Mouse (Mus musculus): ENCODE measurements around the gene Fancd2. TPM values are rescaled to one million over a fixed set of nuclear protein-coding genes. Genes with fewer than 3 reads are reported as not detected.

Fancd2 gene
- 1 to 10 TPM; 2.5 to 4.1 TPM for total RNA-seq (2021)
- long read RNA-seq, experiment 1, partial matches to known transcripts, result 1 of 8 reads
- long read RNA-seq, experiment 1, other reads (novel, unspliced or antisense), result 7 of 8 reads
- long read RNA-seq, experiment 2, partial matches to known transcripts, result 2 of 18 reads
- long read RNA-seq, experiment 2, other reads (novel, unspliced or antisense), result 16 of 18 reads

DNA sequence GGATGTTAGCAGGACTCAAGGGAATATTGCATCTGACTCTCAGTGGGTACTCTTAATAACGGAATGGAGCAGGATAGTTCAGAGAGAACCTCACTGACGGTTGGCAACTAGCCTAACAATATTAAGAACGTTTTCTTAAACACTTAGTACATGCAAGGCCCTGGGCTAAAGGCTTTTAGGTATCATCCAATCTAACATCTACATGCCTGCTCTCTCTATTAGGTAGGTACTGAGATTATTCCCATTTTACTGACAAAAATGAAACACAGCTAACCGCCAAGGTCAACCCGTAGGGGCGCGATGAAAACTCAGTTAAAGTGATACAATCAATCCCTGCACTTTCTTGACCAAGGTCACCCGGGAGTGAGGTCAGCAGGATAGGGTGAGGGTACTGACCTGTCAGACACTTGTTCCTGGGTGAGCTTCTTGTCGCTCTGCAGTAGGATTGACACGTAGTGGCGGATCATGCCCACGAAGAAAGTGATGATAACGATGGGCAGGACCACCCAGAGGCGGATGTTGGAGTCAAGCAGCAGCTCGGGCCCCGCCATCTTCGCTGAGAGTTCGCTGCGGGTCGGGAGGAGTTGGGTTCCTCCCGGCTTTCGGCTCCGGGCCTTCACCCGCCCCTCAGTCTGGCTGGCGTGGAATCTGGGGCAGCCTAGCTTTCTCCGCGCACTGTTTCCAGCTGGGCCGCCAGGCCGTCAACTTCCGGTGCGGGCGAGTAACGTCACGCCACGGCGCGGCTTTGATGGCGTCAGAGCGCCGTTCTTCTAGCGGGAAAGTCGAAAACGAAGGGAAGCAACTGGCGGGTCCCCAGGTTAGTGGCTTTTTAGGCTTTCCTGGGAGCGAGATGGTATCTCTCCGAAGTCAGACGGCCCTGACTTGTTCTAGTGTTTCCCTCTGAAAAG is at the start of gene Fancd2, which contains the start of gene Emc3:
Fancd2 (plus strand) TSS at position 751 of the 908 bp plus-strand sequence.
Emc3 (minus strand) TSS at position 721 of the 908 bp plus-strand sequence.
- peak; percentile 95 for DNase-seq (ENCODE audit: low spot score in 2 of 2)

DNA sequence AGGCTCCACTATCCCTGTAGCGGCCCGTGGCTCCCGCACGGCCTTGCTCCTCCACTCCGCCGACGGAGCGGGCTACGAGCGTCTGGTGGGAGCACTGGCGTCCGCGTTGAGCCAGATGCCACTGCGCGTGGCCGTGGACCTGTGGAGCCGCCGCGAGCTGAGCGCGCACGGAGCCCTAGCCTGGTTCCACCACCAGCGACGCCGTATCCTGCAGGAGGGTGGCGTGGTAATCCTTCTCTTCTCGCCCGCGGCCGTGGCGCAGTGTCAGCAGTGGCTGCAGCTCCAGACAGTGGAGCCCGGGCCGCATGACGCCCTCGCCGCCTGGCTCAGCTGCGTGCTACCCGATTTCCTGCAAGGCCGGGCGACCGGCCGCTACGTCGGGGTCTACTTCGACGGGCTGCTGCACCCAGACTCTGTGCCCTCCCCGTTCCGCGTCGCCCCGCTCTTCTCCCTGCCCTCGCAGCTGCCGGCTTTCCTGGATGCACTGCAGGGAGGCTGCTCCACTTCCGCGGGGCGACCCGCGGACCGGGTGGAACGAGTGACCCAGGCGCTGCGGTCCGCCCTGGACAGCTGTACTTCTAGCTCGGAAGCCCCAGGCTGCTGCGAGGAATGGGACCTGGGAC is 48.9 kb upstream of the Fancd2 start:
- DNase-seq (ENCODE audit: low spot score in 2 of 2), result peak in 1 of 2 experiments; percentile 42

DNA sequence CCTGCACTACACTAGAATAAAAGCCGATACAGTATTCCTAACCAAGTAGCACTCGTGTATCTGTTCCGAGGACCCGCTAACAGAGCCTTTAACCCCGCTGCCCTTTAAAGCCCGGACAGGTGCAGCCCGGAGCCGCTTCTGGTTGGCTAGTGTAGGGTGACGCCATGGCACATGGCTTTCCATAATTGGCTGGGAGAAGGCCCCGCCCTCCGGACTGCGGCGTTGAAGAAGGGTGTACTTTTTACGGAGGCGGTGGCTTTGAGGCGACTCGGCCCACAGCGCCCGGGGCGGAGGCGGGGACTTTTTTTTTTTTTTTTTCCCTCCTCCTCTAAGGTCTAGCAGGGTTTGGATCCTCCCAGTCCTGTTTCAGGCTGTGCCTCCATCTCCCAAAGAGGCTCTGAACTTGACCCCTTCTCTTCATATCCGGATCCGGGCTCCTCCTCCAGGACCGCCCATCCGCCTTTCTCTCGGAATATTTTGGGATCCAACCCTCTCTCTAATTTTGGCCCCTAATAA is 48.3 kb upstream of the Fancd2 start, which contains the start of gene Creld1:
Creld1 (plus strand) TSS at position 198 of the 516 bp plus-strand sequence.
- peak; percentile 90 to 96 for DNase-seq (ENCODE audit: low spot score in 2 of 2)

DNA sequence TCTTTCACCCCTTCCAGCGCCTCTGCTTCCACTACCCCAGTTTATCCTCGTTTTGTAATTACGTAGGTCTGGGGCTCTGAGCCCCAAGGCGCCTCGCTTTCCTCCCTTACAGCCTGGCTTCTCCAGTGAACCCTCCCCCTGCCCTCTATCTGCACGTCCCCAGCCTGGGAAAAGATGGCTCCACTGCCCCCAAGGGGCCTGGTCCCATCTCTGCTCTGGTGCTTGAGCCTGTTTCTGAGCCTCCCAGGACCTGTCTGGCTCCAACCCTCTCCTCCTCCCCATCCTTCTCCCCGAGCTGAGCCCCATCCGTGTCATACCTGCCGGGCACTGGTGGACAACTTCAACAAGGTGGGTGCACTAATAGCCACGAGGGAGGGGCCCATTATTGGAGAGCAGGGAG is 47.8 kb upstream of the Fancd2 start:
- no peak for DNase-seq (ENCODE audit: low spot score in 2 of 2)

DNA sequence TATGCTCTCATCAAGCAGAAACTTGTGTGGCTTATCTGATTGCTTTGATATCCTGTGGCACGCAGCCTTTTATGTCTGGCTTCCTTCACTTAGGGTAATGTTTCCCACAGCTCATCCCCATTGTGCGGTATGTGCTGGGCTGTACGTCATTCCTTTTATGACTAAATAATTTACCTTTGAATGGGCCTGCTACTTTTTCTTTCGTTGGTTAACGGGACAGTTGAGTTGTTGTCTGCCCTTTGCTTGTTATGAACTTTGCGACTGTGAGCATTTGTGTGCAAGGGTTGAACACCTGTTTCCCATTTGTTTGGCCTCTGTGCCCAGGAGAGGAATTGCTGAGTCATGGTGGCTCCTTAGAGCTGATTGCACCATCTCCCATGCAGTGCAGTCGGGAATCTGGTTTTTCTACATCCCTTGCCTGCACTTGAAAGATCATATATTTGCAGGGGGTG is 44.3 kb upstream of the Fancd2 start:
- no peak for DNase-seq (ENCODE audit: low spot score in 2 of 2)

DNA sequence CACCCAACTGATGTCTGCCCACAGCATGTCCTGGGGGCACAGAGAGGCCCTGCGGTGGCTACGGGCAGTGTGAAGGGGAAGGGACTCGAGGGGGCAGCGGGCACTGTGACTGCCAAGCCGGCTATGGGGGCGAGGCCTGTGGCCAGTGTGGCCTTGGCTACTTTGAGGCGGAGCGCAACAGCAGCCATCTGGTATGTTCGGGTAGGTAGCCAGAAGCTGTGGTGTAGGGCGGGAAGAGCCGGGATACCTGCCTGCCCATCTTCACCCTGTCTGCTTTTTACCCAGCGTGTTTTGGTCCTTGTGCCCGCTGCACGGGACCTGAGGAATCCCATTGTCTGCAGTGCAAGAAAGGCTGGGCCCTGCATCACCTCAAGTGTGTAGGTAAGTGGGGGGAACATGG is 42.1 kb upstream of the Fancd2 start:
- no peak for DNase-seq (ENCODE audit: low spot score in 2 of 2)

DNA sequence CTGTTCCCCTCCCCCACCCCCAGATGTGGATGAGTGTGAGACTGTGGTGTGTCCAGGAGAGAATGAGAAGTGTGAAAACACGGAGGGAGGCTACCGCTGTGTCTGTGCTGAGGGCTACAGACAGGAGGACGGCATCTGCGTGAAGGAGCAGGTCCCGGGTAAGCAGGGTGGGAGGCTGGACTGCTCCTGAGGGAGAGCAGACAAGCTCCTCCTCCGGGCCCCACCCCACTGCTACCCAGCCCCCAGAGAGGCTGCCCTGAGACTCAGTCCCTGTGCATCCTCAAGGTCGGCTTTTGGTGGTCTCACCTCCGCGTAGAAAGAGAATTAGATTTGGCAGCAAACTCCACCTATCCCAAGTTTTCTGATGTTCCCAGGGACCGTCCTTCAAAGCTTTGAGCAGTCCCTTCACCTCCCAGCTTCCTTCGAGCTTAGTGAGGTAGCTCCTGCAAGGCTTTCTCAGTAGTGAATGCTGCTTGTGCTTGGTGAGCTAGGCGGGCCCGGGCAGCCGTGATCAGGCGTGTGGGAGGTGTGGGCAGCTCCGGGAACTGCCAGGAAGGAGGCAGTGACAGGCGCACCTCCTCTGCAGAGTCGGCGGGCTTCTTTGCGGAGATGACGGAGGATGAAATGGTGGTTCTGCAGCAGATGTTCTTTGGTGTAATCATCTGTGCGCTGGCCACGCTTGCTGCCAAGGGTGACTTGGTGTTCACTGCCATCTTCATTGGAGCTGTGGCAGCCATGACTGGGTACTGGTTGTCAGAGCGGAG is 39.2 kb upstream of the Fancd2 start:
- no peak for DNase-seq (ENCODE audit: low spot score in 2 of 2)

DNA sequence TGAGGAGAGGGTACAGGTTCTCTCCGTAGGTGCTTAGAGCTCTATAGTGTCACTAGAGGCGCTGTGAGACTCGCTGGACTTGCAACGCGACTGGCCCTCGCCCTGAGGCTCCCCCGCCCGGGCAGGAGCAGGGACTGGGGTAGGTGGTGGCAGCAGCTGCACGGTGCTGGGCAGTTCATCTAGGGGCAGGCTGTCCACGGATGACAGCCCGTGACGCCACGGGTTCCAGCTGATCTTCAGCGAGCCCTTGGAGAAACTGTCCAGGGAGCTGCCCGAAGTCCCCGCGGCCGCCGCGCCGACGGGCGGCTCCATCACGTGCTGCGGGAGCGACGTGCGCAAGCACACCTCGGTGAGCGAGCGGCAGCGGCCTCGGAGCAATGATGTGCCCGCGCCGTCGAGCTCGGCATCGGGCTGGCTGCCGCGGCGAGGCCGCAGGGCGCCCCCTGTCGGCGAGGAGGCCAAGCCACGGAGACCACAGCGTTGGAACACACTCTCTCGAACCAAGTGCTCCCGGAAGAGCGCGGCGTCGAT is 37.2 kb upstream of the Fancd2 start:
- DNase-seq (ENCODE audit: low spot score in 2 of 2), result peak; percentile 74 to 77

DNA sequence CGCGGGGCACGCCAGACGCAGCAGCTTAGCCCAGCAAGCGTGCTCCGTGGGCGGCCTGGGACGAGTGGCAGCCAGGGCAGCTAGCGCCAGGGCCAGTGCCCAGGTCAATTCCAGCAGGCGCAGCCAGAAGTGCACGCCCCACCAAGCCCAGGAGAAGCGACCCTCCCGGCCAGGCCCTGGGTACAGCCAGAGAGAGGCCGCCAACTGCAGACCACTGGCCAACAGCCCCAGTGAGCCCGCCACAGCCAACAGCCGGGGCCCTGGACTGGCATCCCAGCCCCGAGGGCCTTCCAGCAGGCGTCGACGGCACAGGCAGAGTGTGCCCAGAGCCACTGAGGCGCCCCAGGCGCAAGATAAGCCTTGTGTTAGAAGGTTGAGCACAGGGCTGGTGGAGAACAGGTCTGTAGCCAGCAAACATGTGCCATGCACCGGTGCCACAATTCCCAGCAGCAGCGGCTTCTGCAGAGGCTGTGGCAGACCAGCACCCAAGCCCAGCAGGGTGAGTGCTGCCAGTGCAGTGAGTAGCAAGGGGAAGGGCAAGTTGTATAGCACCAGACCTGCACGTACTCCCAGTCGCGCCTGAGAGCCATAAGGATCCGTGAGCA is 36.3 kb upstream of the Fancd2 start:
- no peak for DNase-seq (ENCODE audit: low spot score in 2 of 2)

DNA sequence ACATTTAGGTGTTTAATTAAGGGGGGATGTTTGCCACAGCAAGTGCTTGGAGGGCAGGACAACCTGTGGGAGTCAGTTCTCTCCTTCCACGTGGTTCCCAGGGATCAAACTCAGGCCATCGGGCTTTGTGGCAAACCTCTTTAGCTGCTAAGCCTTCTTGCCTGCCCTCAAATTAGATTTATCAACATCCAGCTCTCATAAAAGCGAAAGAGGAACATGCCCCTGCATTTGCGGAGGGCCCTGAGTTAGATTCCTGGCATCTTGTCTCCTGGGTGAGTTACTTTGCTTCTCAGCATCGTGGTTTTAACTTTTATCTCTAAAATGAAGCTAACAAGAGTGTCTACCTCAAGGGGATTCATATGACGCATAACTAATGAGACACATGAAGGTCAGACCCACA is 32.1 kb upstream of the Fancd2 start:
- DNase-seq (ENCODE audit: low spot score in 2 of 2), result no peak

DNA sequence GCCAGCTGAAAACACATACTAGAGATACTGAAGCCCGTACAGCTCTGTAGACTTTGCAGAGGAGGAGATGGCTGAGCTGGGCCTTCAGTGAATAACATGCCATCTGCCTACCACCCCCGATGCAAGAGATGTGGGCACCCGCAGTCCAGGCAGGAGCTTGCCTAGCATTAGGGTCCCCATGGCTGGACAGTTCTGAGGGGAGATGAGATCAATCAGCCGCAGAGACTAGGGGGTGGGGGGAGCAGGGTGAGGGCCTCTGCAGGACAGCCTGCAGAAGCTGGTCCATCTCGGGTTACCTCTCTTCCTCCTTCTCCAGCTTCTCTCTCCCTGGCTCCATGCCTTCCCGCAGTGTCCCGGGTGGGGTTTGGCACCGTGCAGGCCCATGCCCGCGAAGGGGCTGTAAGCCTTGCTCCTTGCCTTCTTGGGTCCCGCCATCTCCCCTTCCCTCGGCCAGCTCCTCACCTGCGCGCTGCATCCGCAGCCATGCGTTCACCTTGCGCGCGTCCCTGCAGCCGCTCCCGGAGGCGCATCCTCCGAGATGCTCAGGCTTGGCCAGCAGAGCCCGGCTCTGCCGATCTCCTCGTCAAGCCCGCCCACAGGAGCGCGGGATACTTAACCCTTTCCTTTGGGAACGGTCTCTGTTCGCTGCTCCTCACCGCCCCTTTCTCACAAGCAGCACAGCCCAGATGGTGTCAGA is 29.9 kb upstream of the Fancd2 start, which contains the start of gene Prrt3:
Prrt3 (minus strand) TSS at position 544 of the 697 bp plus-strand sequence.
- peak; percentile 65 to 72 for DNase-seq (ENCODE audit: low spot score in 2 of 2)

DNA sequence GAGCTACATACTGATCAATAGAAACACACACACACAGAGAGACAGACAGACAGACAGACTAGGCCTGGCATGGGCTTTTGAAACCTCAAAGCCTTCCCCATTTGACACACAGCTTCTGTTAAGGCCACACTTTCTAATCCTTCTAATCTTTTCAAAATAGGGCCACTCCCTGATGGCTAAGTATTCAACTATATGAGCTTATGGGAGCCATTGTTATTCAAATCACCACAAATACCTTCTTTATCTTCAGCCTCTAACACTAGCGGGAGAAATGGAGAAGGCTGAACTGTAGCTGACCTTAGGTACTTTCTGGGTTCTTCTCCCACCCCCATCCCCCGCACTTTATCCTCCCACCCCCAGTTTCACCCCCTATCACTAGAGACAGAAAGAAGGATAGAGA is 28.7 kb upstream of the Fancd2 start:
- no peak for DNase-seq (ENCODE audit: low spot score in 2 of 2)

DNA sequence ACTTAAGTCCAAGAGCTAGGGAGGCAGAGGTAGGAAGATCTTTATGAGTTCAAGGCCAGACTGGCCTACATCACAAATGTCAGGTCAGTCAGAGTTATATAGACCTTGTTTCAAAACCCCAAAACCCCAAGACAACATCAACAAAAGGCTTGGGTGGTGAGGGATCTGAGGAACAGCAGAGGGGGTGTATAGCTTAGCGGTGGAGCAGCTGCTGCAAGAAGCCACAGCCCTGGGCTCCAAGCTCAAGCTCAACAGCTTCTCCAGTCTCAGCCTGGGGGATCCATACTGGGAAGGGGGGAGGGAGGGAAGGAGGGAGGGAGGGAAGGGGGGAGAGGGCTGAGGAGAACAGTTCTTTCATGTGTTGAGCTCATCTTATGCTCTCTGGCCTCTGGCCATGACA is 25.8 kb upstream of the Fancd2 start:
- no peak for DNase-seq (ENCODE audit: low spot score in 2 of 2)

DNA sequence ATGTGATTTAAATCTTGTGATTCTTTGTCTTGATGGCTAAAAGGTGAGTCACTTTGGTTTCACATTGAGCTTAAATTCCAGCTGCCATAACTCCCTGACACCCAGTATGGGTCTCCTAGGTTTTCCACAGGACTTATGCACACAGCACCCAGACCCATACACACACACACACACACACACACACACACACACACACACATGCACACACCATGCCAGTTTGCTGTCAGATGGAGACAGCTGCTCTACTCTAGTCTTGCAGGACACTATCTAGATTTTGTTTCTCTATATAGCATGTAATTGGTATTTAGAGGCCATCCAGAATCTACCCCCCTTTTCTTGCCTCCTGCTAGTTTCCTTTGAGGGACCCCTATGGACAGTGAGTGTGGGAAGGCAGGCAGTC is 24.4 kb upstream of the Fancd2 start:
- no peak for DNase-seq (ENCODE audit: low spot score in 2 of 2)

DNA sequence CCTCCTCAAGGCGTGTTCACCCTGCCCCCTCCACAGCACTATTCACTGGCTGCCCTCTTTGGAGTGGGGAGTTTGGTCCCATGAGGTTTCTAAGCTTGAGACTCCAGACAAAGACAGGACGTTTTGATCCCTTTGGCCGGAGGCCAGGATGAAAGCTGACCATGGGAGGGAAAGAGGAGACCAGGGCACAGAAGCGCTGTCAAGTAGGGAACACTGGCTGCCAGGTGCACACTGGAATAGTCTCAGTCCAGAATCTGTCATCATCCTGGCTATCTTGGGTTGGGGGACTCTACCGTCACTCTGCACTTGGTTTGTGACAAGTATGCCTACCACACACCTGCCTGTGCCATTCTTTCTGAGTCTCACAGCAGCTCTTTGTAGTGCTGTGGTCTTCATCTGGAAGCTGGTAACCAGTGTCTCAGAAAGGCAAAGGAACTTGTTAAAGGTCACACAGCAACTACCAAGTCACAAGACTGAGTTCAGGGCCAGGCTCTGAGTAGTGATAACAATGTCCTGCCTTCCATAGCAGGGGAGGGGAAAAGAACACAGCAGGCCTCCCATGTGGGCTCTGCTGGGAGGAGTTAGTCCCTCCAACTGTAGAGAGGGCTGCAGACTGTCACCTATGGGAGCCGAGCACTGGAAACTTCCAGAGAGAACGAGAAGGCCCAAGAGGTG is 23.1 kb upstream of the Fancd2 start:
- DNase-seq (ENCODE audit: low spot score in 2 of 2), result no peak

DNA sequence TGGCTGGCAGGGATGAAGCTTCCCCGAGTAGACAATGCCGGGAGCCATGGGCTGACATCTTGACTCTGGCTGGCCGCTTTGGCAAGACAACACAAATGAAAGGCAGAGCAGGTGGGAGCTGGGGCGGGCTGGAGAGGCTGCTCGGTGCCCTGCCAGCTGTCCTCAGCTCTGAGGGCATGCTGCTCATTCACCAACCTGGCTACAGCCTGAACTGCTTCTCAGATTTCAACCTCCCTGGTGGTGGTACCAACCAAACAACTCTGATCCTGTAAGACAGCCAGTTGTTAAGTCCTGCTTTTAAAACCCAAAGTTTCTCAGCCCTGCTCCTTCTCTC is 22.6 kb upstream of the Fancd2 start:
- no peak for DNase-seq (ENCODE audit: low spot score in 2 of 2)

DNA sequence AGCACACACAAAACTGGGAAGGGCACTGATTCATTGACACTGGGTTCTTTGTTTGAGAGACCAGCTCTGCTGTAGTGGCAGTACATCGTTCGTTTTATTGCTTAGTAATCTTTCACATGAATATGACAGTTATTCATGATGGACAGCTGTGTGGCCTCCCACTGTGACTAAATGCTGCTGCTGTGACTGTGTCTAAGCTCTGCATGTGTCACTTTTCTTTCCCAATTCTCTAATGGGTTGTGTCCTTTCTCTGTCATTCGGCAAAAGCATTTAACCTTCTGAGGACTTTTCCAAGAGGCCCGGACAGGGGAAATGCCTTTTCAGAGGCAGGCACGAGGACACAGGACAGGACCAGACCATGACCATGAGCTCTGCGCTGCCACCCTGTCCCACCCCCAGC is 17.5 kb upstream of the Fancd2 start:
- no peak for DNase-seq (ENCODE audit: low spot score in 2 of 2)

DNA sequence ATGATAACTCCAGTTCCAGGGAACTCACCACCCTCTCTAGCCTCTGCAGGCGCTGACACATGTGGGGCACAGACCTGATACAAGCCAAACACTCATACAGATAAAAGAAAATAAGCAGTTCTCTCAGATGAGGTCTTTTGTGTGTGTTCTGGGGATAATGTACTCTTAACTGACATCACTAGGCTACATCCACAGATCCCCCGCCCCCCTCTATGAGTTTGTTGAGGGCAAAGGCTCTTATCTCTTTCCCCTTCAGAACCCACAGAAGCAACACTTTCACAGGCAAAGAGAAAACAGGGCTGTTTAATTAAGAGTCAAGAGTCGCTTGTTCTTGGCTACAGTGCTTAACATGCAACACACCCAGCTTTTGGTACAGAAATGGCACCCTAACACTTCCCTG is 16.9 kb upstream of the Fancd2 start:
- DNase-seq (ENCODE audit: low spot score in 2 of 2), result no peak

DNA sequence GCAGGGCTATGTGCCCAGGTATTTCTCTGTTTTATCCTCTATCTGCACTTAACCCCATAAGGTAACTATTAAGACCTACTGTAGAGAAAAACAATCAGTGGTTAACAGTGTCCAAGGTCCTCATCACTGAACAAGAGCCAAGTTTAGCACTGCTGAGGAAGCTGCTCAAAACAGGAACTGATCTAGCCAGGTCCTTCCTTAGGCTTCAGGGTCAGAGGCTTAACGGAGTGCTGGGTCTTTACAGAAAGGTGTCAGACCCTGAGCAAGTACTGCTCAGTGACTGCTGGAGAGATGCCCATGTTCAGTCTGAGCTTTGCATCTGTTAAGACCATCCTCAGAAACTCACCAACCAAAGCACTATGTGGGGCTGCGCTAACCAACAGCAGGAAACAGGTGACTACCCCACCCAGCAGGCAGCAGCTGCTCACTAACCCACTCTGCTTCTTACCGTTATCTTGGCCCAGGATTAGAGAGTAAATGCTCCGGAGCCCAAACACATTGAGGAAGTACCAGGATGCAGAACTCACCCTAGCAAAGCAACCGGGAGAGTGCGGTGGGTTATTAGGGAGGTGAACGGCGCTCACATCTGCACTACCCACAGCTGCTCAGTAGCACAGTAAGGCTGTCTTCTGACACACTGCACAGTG is 13.9 kb upstream of the Fancd2 start:
- no peak for DNase-seq (ENCODE audit: low spot score in 2 of 2)
